Mouse (Mus musculus) bone marrow, adult 2 months (tissue): ENCODE results near the gene Hddc3. TPM values are rescaled to one million over a fixed set of nuclear protein-coding genes. Genes with fewer than 3 reads are reported as not detected.
"Not testable (repeated sequence)": the region's sequence is repeated elsewhere in the genome, so short reads cannot be mapped to it uniquely, and the experiment has no call there.

Experiments
- H3K27ac ChIP-seq: fragments of 200-500 bp; 2 replicates; pipeline ENCODE4 v1.5.1; 2012; ENCODE audit warnings: low read depth, mild to moderate bottlenecking, control low read depth, inconsistent platforms, low read length; ENCODE audit not compliant: control insufficient read depth, poor library complexity, insufficient read depth
- H3K4me1 ChIP-seq: fragments of 200-500 bp; 2 replicates; pipeline ENCODE4 v1.6.1; 2011; ENCODE audit warnings: low read length; ENCODE audit not compliant: control insufficient read depth, insufficient read depth
- H3K4me3 ChIP-seq: fragments of 200-500 bp; replicated peaks from 2 replicates; pipeline ENCODE3; 2011; ENCODE audit warnings: mild to moderate bottlenecking, low read depth, low read length, control low read depth; ENCODE audit not compliant: control insufficient read depth
- CTCF ChIP-seq: fragments of 200-500 bp; IDR thresholded peaks from 2 replicates; pipeline ENCODE4 v1.5.1; 2011; ENCODE audit warnings: low read length, control low read depth; ENCODE audit not compliant: control insufficient read depth, insufficient read depth
- POLR2A ChIP-seq: fragments of 200-500 bp; IDR thresholded peaks from 2 replicates; pipeline ENCODE4 v1.6.1; 2011; ENCODE audit warnings: low read depth, mild to moderate bottlenecking, control low read depth, low read length, borderline replicate concordance; ENCODE audit not compliant: control insufficient read depth
- WGBS: fragments of 180-500 bp; shearing (Covaris S2); methylation state at CpG from one replicate; pipeline ENCODE4 v1.1.7; 2018; 5-methylcytosine and 5-hydroxymethylcytosine counted together
- polyA plus RNA-seq: library from polyadenylated mRNA; stranded (reverse); fragments of >200 nt; gene quantifications from 2 replicates; pipeline ENCODE4 v1.2.4, GENCODE M21; 2011; ENCODE audit warnings: low replicate concordance; ENCODE audit not compliant: missing spikeins, insufficient read depth, insufficient read length

Gene Hddc3
- polyA plus RNA-seq, 1 experiment: 16.2 TPM

DNA sequence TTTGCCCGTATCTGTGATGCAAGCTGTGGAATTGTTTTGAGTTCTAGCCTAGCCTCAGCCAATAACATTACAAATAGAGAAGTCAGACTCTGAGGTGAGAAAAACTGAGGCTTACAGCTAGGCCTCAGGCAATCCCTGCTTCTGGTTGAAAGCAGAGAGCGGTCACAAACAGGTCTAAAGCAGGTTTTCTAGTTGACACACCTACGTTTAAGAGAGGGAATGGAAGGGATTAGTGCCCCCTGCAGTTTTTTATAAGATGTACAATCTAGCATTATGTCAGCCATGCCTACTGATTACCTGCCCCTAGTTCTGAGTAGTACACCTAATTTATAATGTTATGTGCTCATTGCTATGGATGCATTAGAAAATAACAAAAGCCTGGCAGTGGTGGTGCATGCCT, 35.1 kb upstream of the Hddc3 start:
- no peak for TF ChIP-seq CTCF
- TF ChIP-seq POLR2A: no peak
- Histone ChIP-seq H3K27ac (no peak overlapping the region), H3K4me1 (no peaks in the 10 kb centered on the region), H3K4me3 (no peak overlapping the region)
- WGBS: 85% methylated on average over 3 of the region's 3 CpGs

DNA sequence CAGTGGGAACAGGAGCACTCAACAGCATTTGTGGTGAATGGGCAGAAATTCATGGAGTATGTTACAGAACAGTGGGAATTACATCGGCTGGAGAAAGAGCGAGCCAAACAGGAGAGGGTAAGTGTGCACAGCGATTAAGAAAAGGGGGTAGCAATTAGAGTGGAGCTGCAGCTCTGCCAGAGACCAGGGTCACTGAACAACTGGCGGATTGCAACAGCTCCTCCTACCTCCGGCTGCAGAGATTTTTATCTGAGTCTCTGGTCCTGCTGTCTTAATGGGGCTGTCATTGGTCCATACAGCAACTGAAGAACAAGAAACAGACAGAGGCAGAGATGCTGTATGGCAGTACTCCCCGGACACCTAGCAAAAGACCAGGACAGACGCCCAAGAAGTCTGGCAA, 32.1 kb upstream of the Hddc3 start:
- H3K4me1 ChIP-seq: no peaks in the 10 kb centered on the region
- H3K27ac ChIP-seq: no peak overlapping the region
- 85% methylated on average over 7 of the region's 7 CpGs for WGBS
- H3K4me3 ChIP-seq: no peak overlapping the region
- TF ChIP-seq CTCF: no peak
- no peak for TF ChIP-seq POLR2A

DNA sequence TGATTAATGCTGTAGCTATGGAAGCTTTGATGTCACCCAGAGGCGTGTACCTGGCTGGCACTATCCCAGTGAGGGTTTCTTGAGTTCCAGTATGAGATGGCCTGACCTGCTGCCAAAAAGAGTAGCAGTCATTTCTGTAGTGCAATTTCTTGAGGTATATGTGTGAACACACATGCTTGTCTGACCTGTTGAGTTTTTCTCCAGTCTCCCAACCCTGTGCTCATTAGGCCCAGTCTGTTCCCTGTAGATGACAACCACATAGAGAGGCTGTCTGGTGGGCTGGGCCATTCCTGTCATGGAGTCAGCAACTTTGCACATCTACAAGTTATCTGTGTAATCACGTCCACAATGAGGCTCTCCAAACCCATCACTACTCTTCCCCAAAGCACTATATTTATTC, 27.2 kb upstream of the Hddc3 start:
- Histone ChIP-seq H3K27ac (no peak overlapping the region), H3K4me1 (no peaks in the 10 kb centered on the region), H3K4me3 (no peak overlapping the region)
- 83% methylated on average over 2 of the region's 2 CpGs for WGBS
- no peak for TF ChIP-seq CTCF
- no peak for TF ChIP-seq POLR2A

DNA sequence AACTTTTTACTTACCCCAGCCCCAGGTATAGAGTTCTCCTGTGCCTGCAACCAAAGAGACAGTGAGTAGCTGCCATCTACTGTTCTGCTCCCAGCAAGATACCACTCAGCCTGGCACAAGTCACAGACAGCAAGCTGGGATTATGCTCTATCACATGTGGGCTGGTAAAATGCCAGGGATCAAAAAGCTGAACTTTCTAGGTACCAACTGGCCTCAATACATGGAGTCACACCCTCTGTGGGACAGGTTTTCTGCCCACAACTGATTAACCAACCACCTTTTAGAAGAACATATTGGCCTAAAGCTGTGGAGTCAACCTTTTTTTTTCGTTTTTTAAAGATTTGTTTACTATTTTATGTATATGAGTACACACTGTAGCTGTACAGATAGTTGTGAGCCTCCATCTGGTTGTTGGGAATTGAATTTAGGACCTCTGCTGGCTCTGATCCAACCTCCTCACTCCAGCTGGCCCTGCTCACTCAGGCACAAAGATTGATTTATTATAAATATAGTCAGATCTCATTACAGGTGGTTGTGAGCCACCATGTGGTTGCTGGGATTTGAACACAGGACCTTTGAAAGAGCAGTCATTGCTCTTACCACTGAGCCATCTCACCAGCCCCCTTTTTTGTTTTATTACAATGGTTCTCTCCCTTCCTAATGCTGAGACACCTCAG, 25.3 kb upstream of the Hddc3 start:
- Histone ChIP-seq H3K27ac (no peak overlapping the region), H3K4me3 (no peak overlapping the region), H3K4me1 (no peaks in the 10 kb centered on the region)
- WGBS: 69% methylated on average over 1 of the region's 1 CpGs
- TF ChIP-seq POLR2A (no peak), CTCF (no peak)

DNA sequence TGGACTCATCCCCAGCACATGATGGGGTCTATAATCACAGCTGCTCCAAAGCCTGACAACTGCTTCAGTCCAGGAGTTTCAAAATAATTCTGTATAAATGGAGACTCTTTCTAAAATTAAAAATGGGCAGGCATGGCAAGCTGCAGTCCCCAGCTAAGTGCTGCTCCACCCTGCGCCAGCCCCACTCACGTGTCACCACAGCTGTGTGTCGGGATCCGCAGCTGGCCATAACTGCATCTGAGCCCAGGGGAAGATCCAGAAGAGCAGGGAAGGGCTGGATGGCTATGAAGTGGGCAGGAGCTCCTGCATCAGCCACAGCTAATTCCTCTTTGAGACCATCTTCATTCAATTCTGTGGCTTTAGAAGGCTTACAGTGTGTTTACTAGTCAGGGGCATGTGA, 24.2 kb upstream of the Hddc3 start:
- no peaks in the 10 kb centered on the region for H3K4me1 ChIP-seq
- TF ChIP-seq POLR2A (0 out of 2 replicates have a peak, but pooled peaks have one; percentile 14), CTCF (no peak)
- no peak overlapping the region for H3K27ac ChIP-seq
- no peak overlapping the region for H3K4me3 ChIP-seq
- 92% methylated on average over 4 of the region's 4 CpGs for WGBS

DNA sequence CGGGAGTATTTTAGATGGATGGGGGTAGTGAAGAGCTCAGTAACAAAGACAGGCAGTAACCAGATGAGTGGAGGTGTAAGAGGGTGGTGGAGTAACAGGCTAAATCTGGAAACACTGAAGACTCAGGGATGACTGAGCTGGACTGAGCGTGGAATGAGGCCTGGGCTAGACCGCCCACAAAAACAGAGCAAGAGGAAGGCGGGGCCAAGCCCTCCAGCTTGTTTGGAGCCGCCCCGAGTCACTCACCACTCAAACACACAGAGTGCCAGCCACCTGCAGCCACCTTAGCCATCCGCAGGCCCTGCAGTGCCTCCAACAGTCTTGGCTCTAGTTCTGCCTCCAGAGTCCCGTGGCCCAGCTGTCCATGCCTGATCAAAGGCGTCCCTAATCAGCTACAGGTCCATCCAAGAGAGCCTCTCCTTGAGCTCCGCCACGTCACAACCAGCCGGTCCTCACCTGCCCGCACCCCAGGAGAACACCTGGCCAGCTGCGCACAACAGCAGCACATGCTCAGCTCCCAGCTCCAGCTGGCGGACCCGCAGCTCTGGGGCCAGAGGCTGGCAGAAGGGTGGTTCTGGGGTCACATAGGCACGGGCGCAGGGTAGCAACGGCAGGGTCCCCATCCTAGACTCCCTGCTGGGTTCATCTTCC, 22.9 kb upstream of the Hddc3 start:
- H3K4me1 ChIP-seq: no peaks in the 10 kb centered on the region
- TF ChIP-seq CTCF: no peak
- 88% methylated on average over 19 of the region's 19 CpGs for WGBS

DNA sequence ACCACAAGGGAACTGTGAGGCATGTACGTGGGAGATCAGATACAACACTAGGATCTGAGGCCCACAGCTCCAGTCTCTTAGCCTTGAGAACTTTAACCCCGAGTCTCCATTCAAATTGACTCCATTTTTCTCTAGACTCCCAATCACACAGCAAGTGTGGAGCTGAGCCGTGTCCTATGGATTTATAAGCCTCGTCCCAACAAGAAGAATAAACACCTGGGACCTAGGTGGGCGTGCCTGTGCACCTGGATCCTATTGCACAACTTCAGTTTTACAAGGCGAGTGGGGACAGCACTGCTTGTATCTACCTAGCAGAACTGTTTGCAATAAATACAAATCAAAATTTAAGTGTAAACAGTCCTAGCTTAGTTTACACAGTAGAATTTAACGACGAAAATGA, 19.6 kb upstream of the Hddc3 start:
- 14% methylated on average over 8 of the region's 8 CpGs for WGBS
- no peak overlapping the region for H3K27ac ChIP-seq
- TF ChIP-seq CTCF (no peak), POLR2A (no peak)
- peak overlapping the region; percentile 46 for H3K4me3 ChIP-seq
- H3K4me1 ChIP-seq: no peaks in the 10 kb centered on the region

More for the DNA sequence above, 22.9 kb upstream of the Hddc3 start:
- H3K27ac ChIP-seq: no peak overlapping the region
- no peak overlapping the region for H3K4me3 ChIP-seq

DNA sequence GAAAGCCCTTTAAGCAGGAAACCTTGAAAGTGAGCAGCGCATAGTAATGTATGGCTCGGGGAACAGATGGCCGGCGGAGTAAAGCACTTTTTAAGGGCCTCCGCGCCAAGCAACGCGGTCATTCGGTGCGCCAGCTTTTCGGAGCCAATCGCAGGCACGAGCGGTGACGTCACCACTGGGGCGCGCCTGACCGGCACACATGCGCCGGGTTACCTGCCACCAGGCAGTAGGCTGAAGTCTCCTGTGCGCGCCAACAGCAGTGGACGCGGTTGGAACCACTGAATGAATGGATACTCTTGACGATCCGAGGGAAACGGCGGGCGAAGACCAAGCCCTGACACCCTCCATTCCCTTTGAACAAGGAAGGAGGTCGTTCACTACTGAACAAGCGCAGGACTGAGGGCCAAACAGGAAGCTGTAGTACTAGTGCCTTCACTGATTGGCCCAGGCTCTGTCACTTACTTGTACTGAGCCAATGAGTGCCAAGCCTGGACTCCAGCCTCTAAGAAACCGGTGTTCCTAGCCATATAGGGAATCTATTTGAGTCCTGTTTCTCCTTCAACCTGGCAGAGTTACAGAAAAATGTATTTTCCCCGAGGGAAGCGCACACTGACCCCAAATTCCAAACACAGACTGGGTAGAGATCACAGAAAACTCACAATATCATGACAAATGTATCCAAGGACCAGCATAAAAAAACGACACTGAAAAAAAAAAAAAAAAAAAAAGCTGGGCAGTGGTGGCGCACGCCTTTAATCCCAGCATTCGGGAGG, 18.7 kb upstream of the Hddc3 start, which contains the start of gene Rccd1:
Rccd1 (minus strand) TSS at position 412 of the 773 bp plus-strand sequence.
- WGBS: 2% methylated on average over 38 of the region's 38 CpGs
- H3K27ac ChIP-seq: peak within 1 kb of the TSS; percentile 68
- TF ChIP-seq POLR2A (peak; percentile 64), CTCF (no peak)

DNA sequence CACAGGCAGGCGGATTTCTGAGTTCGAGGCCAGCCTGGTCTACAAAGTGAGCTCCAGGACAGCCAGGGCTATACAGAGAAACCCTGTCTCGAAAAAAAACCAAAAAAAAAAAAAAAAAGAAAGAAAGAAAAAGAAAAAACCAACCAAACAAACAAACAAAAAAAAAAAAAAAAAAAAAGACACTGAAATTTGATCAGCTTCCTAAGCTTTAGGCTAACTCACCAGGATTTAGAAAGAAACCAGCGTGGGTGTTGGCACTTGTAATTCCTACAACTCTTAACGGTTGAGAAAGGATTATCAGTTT, 18.1 kb upstream of the Hddc3 start:
- not testable (repeated sequence) for H3K27ac ChIP-seq, H3K4me1 ChIP-seq, H3K4me3 ChIP-seq
- WGBS: 46% methylated on average over 5 of the region's 5 CpGs

More for the DNA sequence above, 18.7 kb upstream of the Hddc3 start, which contains the start of gene Rccd1:
- Histone ChIP-seq H3K4me3 (peak within 1 kb of the TSS; percentile 93), H3K4me1 (no peaks in the 10 kb centered on the region)
